Mouse (Mus musculus) cerebellum, adult 2 months (tissue): ENCODE measurements at regions not wholly inside any gene's neighbourhood (a gene's known extent, or its start where the extent isn't known, plus 50 kb on each side); places are given as distances from the start of the nearest gene placed in this dataset.

Experiments
- CTCF ChIP-seq: fragments of 200-500 bp; IDR thresholded peaks from 2 replicates; pipeline ENCODE4 v1.5.1; 2011; ENCODE audit warnings: low read depth, mild to moderate bottlenecking, control low read depth, low read length, moderate library complexity, borderline replicate concordance; ENCODE audit not compliant: insufficient read depth
- POLR2A ChIP-seq: fragments of 200-500 bp; IDR thresholded peaks from 2 replicates; pipeline ENCODE4 v1.6.1; 2011; ENCODE audit warnings: low read length, control low read depth, borderline replicate concordance; ENCODE audit not compliant: insufficient read depth

DNA sequence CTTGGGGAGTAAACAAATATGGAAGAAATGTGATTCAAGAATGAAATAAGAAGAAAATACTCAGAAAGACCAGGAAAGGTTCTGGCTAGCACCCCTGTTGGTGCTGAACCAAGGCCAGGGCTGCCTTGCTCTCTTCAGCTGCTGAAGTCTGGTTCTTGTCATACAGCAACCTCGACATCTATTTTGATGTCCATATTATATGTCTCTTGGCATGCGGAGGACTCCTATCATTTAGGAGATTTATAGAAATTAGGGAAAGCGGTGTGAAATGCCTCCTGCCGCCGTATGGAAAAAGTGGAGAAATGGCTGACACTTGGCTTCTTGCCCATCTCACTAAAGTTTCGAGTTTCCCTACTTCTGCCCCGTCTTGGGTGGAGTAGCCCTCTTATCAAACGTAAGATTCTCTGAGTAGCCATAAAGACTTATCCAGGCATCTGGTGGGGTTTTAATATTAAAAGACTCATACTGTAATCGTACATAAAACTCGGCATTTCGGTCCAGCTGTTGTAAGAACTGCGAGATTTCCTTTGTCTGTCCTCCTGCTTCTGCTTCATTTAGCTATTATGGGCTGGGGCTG lies 72.0 kb downstream of the Gm10260 start:
- TF ChIP-seq POLR2A (no peak), CTCF (no peak)
